Mouse (Mus musculus): ENCODE measurements around the gene Ltbp1.

The Ltbp1 gene

GRCm38 (mm10) chr17:75353323-75353722 lies 348.0 kb downstream of the Ltbp1 start:
- in situ Hi-C loops (cut with MseI, MboI): no loop called here

- in situ Hi-C loops (cut with MseI, MboI): no loop called here
Measured at GRCm38 (mm10) chr17:75355431-75355830, 350.1 kb downstream of the Ltbp1 start.

GRCm38 (mm10) chr17:75360111-75360510 lies 354.7 kb downstream of the Ltbp1 start:
- in situ Hi-C loops (cut with MseI, MboI): no loop called here

GRCm38 (mm10) chr17:75366332-75366731 lies 361.0 kb downstream of the Ltbp1 start:
- in situ Hi-C loops (cut with MseI, MboI): no loop called here

GRCm38 (mm10) chr17:75367486-75368155 lies 362.3 kb downstream of the Ltbp1 start:
- in situ Hi-C loops (cut with MseI, MboI): no loop called here

- in situ Hi-C loops (cut with MseI, MboI): no loop called here
Measured at GRCm38 (mm10) chr17:75368580-75368979, 363.2 kb downstream of the Ltbp1 start.

GRCm38 (mm10) chr17:75369351-75369750 lies 364.0 kb downstream of the Ltbp1 start:
- in situ Hi-C loops (cut with MseI, MboI): no loop called here

- in situ Hi-C loops (cut with MseI, MboI): no loop called here
Measured at GRCm38 (mm10) chr17:75370120-75370519, 364.8 kb downstream of the Ltbp1 start.

- in situ Hi-C loops (cut with MseI, MboI): no loop called here
Measured at GRCm38 (mm10) chr17:75371650-75372049, 366.3 kb downstream of the Ltbp1 start.

GRCm38 (mm10) chr17:75372371-75372770 lies 367.0 kb downstream of the Ltbp1 start:
- in situ Hi-C loops (cut with MseI, MboI): no loop called here

- in situ Hi-C loops (cut with MseI, MboI): no loop called here
Measured at GRCm38 (mm10) chr17:75374287-75375024, 369.1 kb downstream of the Ltbp1 start.

- in situ Hi-C loops (cut with MseI, MboI): no loop called here
Measured at GRCm38 (mm10) chr17:75378256-75378871, 373.0 kb downstream of the Ltbp1 start.

- in situ Hi-C loops (cut with MseI, MboI): no loop called here
Measured at GRCm38 (mm10) chr17:75380167-75380566, 374.8 kb downstream of the Ltbp1 start.

GRCm38 (mm10) chr17:75388402-75388801 lies 383.0 kb downstream of the Ltbp1 start:
- in situ Hi-C loops (cut with MseI, MboI): no loop called here

GRCm38 (mm10) chr17:75390142-75390541 lies 384.8 kb downstream of the Ltbp1 start:
- in situ Hi-C loops (cut with MseI, MboI): no loop called here

GRCm38 (mm10) chr17:75391429-75392192 lies 386.2 kb downstream of the Ltbp1 start:
- in situ Hi-C loops (cut with MseI, MboI): no loop called here

GRCm38 (mm10) chr17:75406405-75406804 lies 401.0 kb downstream of the Ltbp1 start:
- in situ Hi-C loops (cut with MseI, MboI): no loop called here

- in situ Hi-C loops (cut with MseI, MboI): no loop called here
Measured at GRCm38 (mm10) chr17:75416861-75417260, 411.5 kb downstream of the Ltbp1 start.

- in situ Hi-C loops (cut with MseI, MboI): no loop called here
Measured at GRCm38 (mm10) chr17:75434152-75434551, 428.8 kb downstream of the Ltbp1 start.

GRCm38 (mm10) chr17:75434871-75435270 lies 429.5 kb downstream of the Ltbp1 start:
- in situ Hi-C loops (cut with MseI, MboI): no loop called here

GRCm38 (mm10) chr17:75435599-75435998 lies 430.2 kb downstream of the Ltbp1 start, which contains the start of gene Rasgrp3:
Rasgrp3 (plus strand) TSS chr17:75435896.
- in situ Hi-C loops (cut with MseI, MboI): no loop called here

GRCm38 (mm10) chr17:75436095-75436494 lies 430.7 kb downstream of the Ltbp1 start:
- in situ Hi-C loops (cut with MseI, MboI): no loop called here

Data from mouse trophoblast stem cell (cell line).